Mouse (Mus musculus) heart, embryonic 12.5 days (tissue): ENCODE results near the gene Stxbp6. TPM values are rescaled to one million over a fixed set of nuclear protein-coding genes. Genes with fewer than 3 reads are reported as not detected.
"Not testable (repeated sequence)": the region's sequence is repeated elsewhere in the genome, so short reads cannot be mapped to it uniquely, and the experiment has no call there.

Experiments used
- ATAC-seq: fragments of 200-750 bp; cut with Nextera tagmentation; 2 replicates; pipeline ENCODE4 v1.8.0; 2017; ENCODE audit warnings: moderate TSS enrichment, moderate library complexity; ENCODE audit not compliant: insufficient number of reproducible peaks, low FRiP score
- H3K27ac ChIP-seq: fragments of 300-500 bp; sonication (generic); 2 replicates; pipeline ENCODE4 v1.5.1; 2016; ENCODE audit warnings: mild to moderate bottlenecking, moderate library complexity; ENCODE audit not compliant: poor library complexity, severe bottlenecking
- H3K27me3 ChIP-seq: fragments of 300-500 bp; sonication (generic); replicated peaks from 2 replicates; pipeline ENCODE4 v1.6.1; 2016; ENCODE audit warnings: mild to moderate bottlenecking, moderate library complexity
- H3K36me3 ChIP-seq: fragments of 300-500 bp; sonication (generic); 2 replicates; pipeline ENCODE4 v1.6.1; 2016; ENCODE audit warnings: mild to moderate bottlenecking, moderate library complexity
- H3K4me1 ChIP-seq: fragments of 300-500 bp; sonication (generic); replicated peaks from 2 replicates; pipeline ENCODE4 v1.6.1; 2016; ENCODE audit warnings: mild to moderate bottlenecking
- H3K4me2 ChIP-seq: fragments of 300-500 bp; sonication (generic); 2 replicates; pipeline ENCODE4 v1.6.1; 2016; ENCODE audit warnings: mild to moderate bottlenecking, moderate library complexity
- H3K4me3 ChIP-seq: fragments of 300-500 bp; sonication (generic); 2 replicates; pipeline ENCODE4 v1.5.1; 2016; ENCODE audit warnings: mild to moderate bottlenecking
- H3K9ac ChIP-seq: fragments of 300-500 bp; sonication (generic); 2 replicates; pipeline ENCODE4 v1.6.1; 2016; ENCODE audit warnings: mild to moderate bottlenecking, moderate library complexity
- H3K9me3 ChIP-seq: fragments of 300-500 bp; sonication (generic); replicated peaks from 2 replicates; pipeline ENCODE4 v1.6.1; 2016; ENCODE audit warnings: mild to moderate bottlenecking, moderate library complexity
- WGBS: fragments of 180-500 bp; shearing (Covaris S2); methylation state at CpG from one replicate; pipeline ENCODE4 v1.1.7; 2016; 5-methylcytosine and 5-hydroxymethylcytosine counted together
- polyA plus RNA-seq: library from polyadenylated mRNA; unstranded; fragments of >200 nt; fragmentation: Nextera tagmentation; extraction: Ambion mirVana; gene quantifications from 2 replicates; pipeline ENCODE4 v1.2.1, GENCODE M21; 2016

Gene Stxbp6
- polyA plus RNA-seq, result 11.6 and 14.4 TPM in 2 replicates

DNA sequence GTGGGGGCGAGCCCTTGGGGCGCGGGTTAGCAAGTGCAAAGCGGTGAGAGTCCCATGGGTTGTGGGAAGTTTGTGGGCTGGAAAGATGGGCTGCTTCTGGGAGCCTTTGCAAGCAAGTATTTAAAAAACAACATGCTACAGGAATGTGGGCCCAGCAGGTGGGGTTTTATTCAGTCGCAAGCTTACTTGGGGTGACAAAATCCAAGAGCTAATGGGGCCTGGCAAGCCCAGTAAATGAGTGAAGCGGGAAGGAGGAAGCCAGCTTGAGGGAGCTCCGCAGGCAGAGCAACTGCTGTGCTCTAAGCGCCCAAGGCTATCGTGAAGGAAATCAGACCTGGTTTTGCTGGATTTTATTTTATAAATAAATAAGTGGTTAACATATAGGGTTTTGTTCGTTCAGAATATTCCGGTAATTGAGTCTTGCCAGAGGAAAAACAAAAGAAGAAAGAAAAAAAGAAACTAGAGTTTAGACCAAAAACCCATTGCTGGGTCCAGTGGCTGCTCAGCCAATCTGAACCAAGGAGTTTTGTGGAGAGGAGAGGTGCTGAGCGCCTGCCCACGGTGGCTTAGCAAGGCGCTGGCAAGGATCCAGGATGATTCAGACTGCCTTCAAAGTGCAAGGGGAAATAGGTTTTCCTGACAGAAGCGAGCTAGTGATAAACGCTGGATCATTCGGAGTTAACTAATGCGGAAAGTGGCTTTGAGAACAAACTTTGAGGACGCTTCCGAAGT is at the start of gene Stxbp6:
Gene Stxbp6 (minus strand): TSS at position 99 of the 732 bp plus-strand sequence.
- no peaks in the 10 kb centered on the region for H3K9me3 ChIP-seq
- H3K9ac ChIP-seq, result peak within 1 kb of the TSS; percentile 81
- peak within 1 kb of the TSS; percentile 68 for H3K27ac ChIP-seq
- no peaks in the 10 kb centered on the region for H3K27me3 ChIP-seq
- H3K36me3 ChIP-seq, result no peaks in the 10 kb centered on the region
- H3K4me3 ChIP-seq, result peak within 1 kb of the TSS; percentile 68
- ATAC-seq, result no peak
- H3K4me1 ChIP-seq, result peaks cover 22% of the 10 kb centered on the region
- H3K4me2 ChIP-seq, result peak within 1 kb of the TSS; percentile 92
- 2% methylated on average over 20 of the region's 20 CpGs for WGBS

DNA sequence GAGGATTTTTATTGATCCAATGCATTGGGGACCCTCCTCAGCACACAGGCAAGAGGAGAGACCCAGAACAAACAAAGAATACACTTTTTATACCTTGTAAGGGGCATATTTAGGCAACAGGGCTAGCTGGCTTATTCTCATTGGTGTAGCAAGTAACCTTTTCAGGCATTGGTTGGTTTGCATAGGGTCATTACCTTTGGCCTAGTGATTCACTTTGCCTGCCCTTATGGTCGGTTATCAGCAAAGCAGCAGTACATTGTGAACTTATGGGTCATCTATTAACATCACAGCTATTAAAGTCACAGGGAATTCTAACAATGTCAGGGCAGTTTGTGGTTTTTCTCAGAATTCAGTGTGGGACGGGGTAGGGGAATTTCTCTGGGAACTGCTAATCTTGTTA is 28.4 kb upstream of the Stxbp6 start:
- ATAC-seq, H3K9ac ChIP-seq, H3K9me3 ChIP-seq, H3K4me2 ChIP-seq, H3K27me3 ChIP-seq, H3K4me1 ChIP-seq, H3K4me3 ChIP-seq, H3K36me3 ChIP-seq, H3K27ac ChIP-seq: not testable (repeated sequence)
- WGBS, result 69% methylated on average over 2 of the region's 2 CpGs

DNA sequence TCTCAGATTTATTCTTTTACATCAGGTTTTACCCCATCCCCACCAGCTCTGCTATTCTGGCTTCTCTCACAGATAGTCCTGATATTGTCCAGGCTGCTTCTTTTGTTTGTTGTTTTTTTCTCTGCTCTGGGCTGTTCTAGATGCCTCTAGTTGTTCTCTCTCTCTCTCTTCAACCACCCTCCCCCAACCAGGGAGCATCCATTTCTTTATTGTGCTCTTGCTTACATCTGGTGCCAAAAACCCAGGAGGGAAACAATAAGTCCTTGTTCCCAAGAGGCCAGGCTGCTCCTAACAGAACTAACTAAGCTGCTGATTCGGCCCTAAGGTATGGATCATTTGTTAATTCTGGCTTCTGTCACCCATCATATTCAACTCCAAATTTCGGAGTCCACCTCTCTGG is 19.2 kb upstream of the Stxbp6 start:
- WGBS, result 68% methylated on average over 2 of the region's 2 CpGs
- no peak overlapping the region for H3K4me2 ChIP-seq
- H3K36me3 ChIP-seq, result no peaks in the 10 kb centered on the region
- no peaks in the 10 kb centered on the region for H3K27me3 ChIP-seq
- no peak overlapping the region for H3K4me3 ChIP-seq
- H3K9me3 ChIP-seq, result no peaks in the 10 kb centered on the region
- no peaks in the 10 kb centered on the region for H3K4me1 ChIP-seq
- no peak for ATAC-seq
- H3K27ac ChIP-seq, result no peak overlapping the region
- no peak overlapping the region for H3K9ac ChIP-seq

- no peak overlapping the region for H3K9ac ChIP-seq
- no peak overlapping the region for H3K4me2 ChIP-seq
- H3K27me3 ChIP-seq, result no peaks in the 10 kb centered on the region
- WGBS, result 44% methylated on average over 3 of the region's 3 CpGs
- no peak overlapping the region for H3K4me3 ChIP-seq
- H3K27ac ChIP-seq, result no peak overlapping the region
- no peaks in the 10 kb centered on the region for H3K9me3 ChIP-seq
- ATAC-seq, result no peak
- no peaks in the 10 kb centered on the region for H3K4me1 ChIP-seq
- no peaks in the 10 kb centered on the region for H3K36me3 ChIP-seq
Measured at GRCm38 (mm10) chr12:45092444-45092843, 17.9 kb upstream of the Stxbp6 start.

DNA sequence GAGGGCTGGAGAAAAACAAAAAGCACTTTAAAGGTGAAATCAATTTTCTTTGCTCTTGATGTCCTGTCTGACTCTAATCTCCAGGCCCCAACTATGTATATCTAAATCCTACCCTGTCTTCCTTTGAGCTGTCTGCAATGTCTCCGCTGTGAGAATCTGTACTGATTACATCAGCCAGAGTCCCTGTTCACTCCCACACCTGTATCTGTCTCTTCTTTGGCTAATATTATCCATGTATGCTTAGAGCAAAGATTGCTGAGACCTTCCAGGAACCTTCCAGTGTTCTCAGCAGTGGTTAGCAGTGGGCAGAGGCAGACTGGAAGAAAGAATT is 8.6 kb upstream of the Stxbp6 start:
- Histone ChIP-seq H3K4me3 (no peak overlapping the region), H3K4me1 (no peaks in the 10 kb centered on the region), H3K9ac (no peak overlapping the region), H3K36me3 (no peaks in the 10 kb centered on the region), H3K9me3 (no peaks in the 10 kb centered on the region), H3K27me3 (no peaks in the 10 kb centered on the region), H3K27ac (no peak overlapping the region), H3K4me2 (no peak overlapping the region)
- 28% methylated on average over 1 of the region's 1 CpGs for WGBS
- ATAC-seq, result no peak

GRCm38 (mm10) chr12:45082379-45083144 is 8.1 kb upstream of the Stxbp6 start:
- H3K9ac ChIP-seq, result no peak overlapping the region
- WGBS, result 83% methylated on average over 4 of the region's 4 CpGs
- H3K36me3 ChIP-seq, result no peaks in the 10 kb centered on the region
- H3K4me1 ChIP-seq, result no peaks in the 10 kb centered on the region
- no peak for ATAC-seq
- no peaks in the 10 kb centered on the region for H3K27me3 ChIP-seq
- H3K4me3 ChIP-seq, result no peak overlapping the region
- no peaks in the 10 kb centered on the region for H3K9me3 ChIP-seq
- H3K4me2 ChIP-seq, result no peak overlapping the region
- H3K27ac ChIP-seq, result no peak overlapping the region

DNA sequence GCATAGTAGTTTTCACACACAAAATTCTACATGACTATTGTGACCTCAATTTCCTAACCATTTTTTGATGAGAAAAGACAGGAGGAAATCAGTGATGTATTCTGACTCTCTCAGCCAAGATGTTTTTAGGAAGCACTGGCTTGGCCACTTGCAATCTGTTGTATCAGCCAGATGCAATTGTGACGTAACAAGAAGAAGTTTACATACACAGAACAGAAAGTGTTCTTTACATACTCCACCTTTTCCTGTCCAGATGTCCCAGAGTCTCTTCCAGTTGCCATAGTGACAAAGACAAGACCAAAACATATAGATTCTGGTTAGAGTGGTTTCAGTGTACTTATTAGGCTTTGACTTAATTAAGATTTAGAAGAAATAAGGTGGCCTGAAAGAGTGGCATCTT is 7.1 kb upstream of the Stxbp6 start:
- Histone ChIP-seq H3K4me1 (no peaks in the 10 kb centered on the region), H3K27ac (no peak overlapping the region), H3K4me3 (no peak overlapping the region), H3K36me3 (no peaks in the 10 kb centered on the region), H3K9ac (no peak overlapping the region), H3K27me3 (no peaks in the 10 kb centered on the region), H3K9me3 (no peaks in the 10 kb centered on the region), H3K4me2 (no peak overlapping the region)
- WGBS, result 48% methylated on average over 1 of the region's 1 CpGs
- ATAC-seq, result no peak

DNA sequence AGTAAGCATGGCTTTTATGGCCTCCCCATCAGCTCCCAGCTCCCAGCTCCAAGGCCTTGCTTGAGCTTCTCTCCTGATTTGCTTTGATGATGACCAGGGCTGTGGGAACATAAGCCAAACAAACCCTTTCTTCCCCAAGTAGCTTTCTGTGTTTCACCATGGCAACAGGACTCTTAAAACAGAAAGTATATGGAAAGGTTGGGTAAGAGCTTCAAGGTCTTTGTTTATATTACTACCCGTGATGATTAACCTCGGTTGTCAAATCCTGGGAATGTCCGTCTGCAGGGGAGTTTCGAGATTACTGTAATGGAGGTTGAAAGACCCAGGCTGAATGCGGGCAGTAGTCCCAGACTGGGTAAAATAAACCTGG is 6.2 kb upstream of the Stxbp6 start:
- H3K9ac ChIP-seq, result no peak overlapping the region
- H3K27ac ChIP-seq, result 0 out of 2 replicates have a peak overlapping the region, but pooled peaks have one; percentile 3
- 27% methylated on average over 5 of the region's 5 CpGs for WGBS
- 0 out of 2 replicates have a peak, but pooled peaks have one; percentile 36 for ATAC-seq
- H3K36me3 ChIP-seq, result no peaks in the 10 kb centered on the region
- H3K27me3 ChIP-seq, result no peaks in the 10 kb centered on the region
- no peak overlapping the region for H3K4me3 ChIP-seq
- no peak overlapping the region for H3K4me2 ChIP-seq
- no peaks in the 10 kb centered on the region for H3K4me1 ChIP-seq
- no peaks in the 10 kb centered on the region for H3K9me3 ChIP-seq

DNA sequence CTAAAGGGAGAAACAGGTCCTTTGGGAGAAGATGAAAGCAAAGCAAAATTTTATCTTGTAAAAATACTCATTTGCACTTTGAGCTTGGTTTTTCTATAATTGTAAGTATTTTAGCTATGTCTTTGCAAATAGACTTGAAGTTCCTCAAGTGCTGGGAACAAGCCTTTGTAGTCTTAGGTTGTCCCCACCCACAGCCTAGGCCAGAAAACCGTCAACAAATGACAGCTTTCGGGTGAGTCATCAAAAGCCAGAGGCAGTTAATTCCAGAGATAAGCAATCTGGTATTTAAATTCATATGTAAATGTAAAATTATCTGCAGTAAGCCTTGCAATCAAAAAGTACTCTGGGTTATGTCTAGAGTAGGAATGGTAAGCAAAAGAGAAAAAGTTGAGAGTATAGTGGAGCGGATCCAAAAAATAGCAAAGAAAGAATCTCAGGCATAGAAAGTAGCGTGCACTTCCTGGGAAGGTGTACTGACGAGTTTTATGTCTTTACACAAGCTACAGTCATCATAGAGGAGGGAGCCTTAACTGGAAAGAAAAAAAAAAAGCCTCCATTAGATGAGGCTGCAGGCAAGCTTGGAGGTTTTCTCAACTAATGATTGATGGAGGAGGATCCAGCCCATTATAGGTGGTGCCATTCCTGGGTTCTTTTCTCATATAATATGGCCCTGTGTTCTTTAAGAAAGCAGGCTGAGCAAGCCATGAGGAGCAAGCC is 5.7 kb upstream of the Stxbp6 start:
- no peaks in the 10 kb centered on the region for H3K9me3 ChIP-seq
- no peak for ATAC-seq
- WGBS, result 69% methylated on average over 5 of the region's 5 CpGs

GRCm38 (mm10) chr12:45075631-45076030 is 1.1 kb upstream of the Stxbp6 start:
- 40% methylated on average over 11 of the region's 11 CpGs for WGBS
- peak overlapping the region; percentile 68; the same call in 1 of the 2 replicates for H3K4me3 ChIP-seq
- ATAC-seq, result no peak
- H3K27ac ChIP-seq, result no peak overlapping the region
- no peaks in the 10 kb centered on the region for H3K9me3 ChIP-seq
- H3K9ac ChIP-seq, result no peak overlapping the region
- H3K4me2 ChIP-seq, result peak overlapping the region; percentile 92
- no peaks in the 10 kb centered on the region for H3K36me3 ChIP-seq
- no peaks in the 10 kb centered on the region for H3K27me3 ChIP-seq
- peaks cover 16% of the 10 kb centered on the region for H3K4me1 ChIP-seq

More for the DNA sequence above, 5.7 kb upstream of the Stxbp6 start:
- 0 out of 2 replicates have a peak overlapping the region, but pooled peaks have one; percentile 3 for H3K27ac ChIP-seq
- no peak overlapping the region for H3K9ac ChIP-seq
- no peaks in the 10 kb centered on the region for H3K27me3 ChIP-seq
- no peak overlapping the region for H3K4me3 ChIP-seq
- no peak overlapping the region for H3K4me2 ChIP-seq
- no peaks in the 10 kb centered on the region for H3K4me1 ChIP-seq
- no peaks in the 10 kb centered on the region for H3K36me3 ChIP-seq

DNA sequence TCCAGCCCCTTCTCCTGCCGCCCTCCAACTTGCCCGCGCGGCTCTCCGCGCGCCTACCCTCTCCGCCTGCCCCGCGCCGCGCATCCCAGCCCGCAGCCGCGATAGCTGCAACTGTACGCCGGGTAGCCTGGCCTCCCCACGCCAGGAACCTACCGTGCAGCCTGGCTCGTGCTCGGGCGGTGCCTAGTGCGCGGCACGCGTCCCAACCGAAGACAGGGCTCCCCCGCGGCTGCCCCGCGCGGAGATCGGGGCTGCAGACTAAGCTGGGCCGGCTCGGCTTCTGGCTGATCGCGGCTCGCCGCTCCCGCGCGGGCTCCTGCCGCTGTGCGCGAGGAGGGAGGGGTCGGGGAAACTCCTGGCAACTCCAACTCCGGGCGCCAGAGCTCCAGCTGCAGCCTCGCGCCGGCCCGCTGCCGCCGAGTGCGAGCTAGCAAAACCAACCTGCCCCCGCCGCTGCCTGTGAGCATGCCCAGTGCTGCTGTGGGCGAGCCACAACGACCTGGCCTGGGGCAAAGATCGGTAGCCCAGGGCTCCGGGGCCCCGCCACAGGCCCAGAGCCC is 387 bp downstream of the Stxbp6 start:
- no peaks in the 10 kb centered on the region for H3K9me3 ChIP-seq
- ATAC-seq, result peak; percentile 72
- H3K4me2 ChIP-seq, result peak overlapping the region; percentile 92
- peak overlapping the region; percentile 81 for H3K9ac ChIP-seq
- peak overlapping the region; percentile 68 for H3K27ac ChIP-seq
- no peaks in the 10 kb centered on the region for H3K27me3 ChIP-seq
- peak overlapping the region; percentile 68 for H3K4me3 ChIP-seq
- 1% methylated on average over 62 of the region's 62 CpGs for WGBS
- H3K36me3 ChIP-seq, result no peaks in the 10 kb centered on the region
- peaks cover 22% of the 10 kb centered on the region for H3K4me1 ChIP-seq
